Mouse (Mus musculus) lung, postnatal 14 days (tissue): ENCODE measurements around the gene Adam11.
A peak's percentile ranks its signal among the peaks of the same experiment; 100 is the strongest.

Source experiments
- DNase-seq: peaks from one replicate; pipeline ENCODE4 v3.0.0; 2021

The Adam11 gene

GRCm38 (mm10) chr11:102754416-102754815 is 6.8 kb upstream of the Adam11 start:
- no peak for DNase-seq

- DNase-seq: no peak
These were observed 5.8 kb upstream of the Adam11 start for GRCm38 (mm10) chr11:102755391-102755790.

- no peak for DNase-seq
These were observed 2.3 kb upstream of the Adam11 start for GRCm38 (mm10) chr11:102758977-102759376.

- DNase-seq: no peak
These were observed 382 bp upstream of the Adam11 start for GRCm38 (mm10) chr11:102760805-102761308.

GRCm38 (mm10) chr11:102762248-102762647 is 1.0 kb downstream of the Adam11 start:
- DNase-seq: no peak

GRCm38 (mm10) chr11:102763009-102763767 is 1.9 kb downstream of the Adam11 start:
- no peak for DNase-seq

GRCm38 (mm10) chr11:102765416-102765815 is 4.2 kb downstream of the Adam11 start:
- no peak for DNase-seq

- no peak for DNase-seq
These were observed 5.9 kb downstream of the Adam11 start for GRCm38 (mm10) chr11:102767055-102767670.

- no peak for DNase-seq
These were observed 7.9 kb downstream of the Adam11 start for GRCm38 (mm10) chr11:102769141-102769540.

GRCm38 (mm10) chr11:102769993-102770661 is 8.9 kb downstream of the Adam11 start:
- DNase-seq: no peak

GRCm38 (mm10) chr11:102770662-102771435 is 9.6 kb downstream of the Adam11 start:
- DNase-seq: no peak

- DNase-seq: no peak
These were observed 10.9 kb downstream of the Adam11 start for GRCm38 (mm10) chr11:102771916-102772714.

GRCm38 (mm10) chr11:102772771-102773700 is 11.8 kb downstream of the Adam11 start:
- DNase-seq: no peak

GRCm38 (mm10) chr11:102773713-102774611 is 12.7 kb downstream of the Adam11 start:
- peak; percentile 88 for DNase-seq

- DNase-seq: peak; percentile 82
These were observed 13.4 kb downstream of the Adam11 start for GRCm38 (mm10) chr11:102774621-102775141.

GRCm38 (mm10) chr11:102777598-102777997 is 16.4 kb downstream of the Adam11 start:
- peak; percentile 89 for DNase-seq

- DNase-seq: no peak
These were observed 16.9 kb downstream of the Adam11 start for GRCm38 (mm10) chr11:102778165-102778564.

GRCm38 (mm10) chr11:102778597-102778996 is 17.4 kb downstream of the Adam11 start:
- no peak for DNase-seq

- no peak for DNase-seq
These were observed 17.9 kb downstream of the Adam11 start for GRCm38 (mm10) chr11:102779081-102779638.
